Mouse (Mus musculus): ENCODE measurements at regions not wholly inside any gene's neighbourhood (a gene's known extent, or its start where the extent isn't known, plus 50 kb on each side); places are given as distances from the start of the nearest gene placed in this dataset.

DNA sequence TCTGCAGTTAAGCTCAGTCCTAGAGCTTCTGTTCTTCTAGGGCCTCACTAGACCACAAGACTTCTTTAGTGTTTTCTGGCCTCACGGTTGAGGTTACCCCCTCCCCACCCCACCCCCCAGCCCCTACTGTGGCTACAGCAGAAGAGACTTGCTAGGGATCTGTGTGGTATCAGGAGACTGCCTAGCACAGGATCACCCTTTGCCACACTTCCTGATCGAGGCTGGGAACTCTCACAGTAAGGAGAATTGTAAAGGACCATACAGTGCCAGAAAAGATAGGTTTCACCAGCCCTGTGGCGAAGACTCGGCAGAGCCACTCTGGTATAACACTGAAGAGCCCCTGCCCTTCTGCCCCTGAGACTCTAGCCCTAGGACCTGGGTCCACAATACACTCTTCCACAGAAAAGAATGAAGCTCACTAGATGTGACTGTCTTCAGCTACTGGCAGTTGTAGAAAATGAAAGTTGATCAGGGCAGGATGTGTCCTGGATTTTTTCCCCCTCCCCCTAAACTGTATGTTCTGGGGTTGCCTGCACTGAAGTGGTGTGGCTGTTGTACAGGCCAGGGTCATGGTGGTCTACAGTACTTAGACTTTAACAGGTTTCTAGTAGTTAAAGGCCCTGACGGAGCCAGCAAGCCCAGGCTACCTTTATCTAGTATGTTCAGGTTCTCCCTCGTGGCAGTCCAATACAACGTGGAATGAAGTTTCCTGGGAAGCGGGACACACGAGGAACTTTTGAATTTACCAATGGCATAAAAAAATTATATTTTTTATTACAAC lies 65.7 kb upstream of the Ppara start:
- no peak for ATAC-seq
- H3K27ac ChIP-seq (ENCODE audit: low read depth, low read length), result peak overlapping the region; percentile 88
- 61% methylated on average over 9 of the region's 9 CpGs for WGBS
- no peak overlapping the region for H3K4me3 ChIP-seq (ENCODE audit: low read depth, low read length)
- no peak for TF ChIP-seq CTCF (IDR thresholded peaks at IDR 0.05; ENCODE audit: low read depth)
- H3K27me3 ChIP-seq (replicated peaks; ENCODE audit: control insufficient read depth, insufficient read depth, low read length), result peaks cover 26% of the 10 kb centered on the region
- peak overlapping the region; percentile 31; the same call in 1 of the 2 replicates for H3K9ac ChIP-seq (ENCODE audit: low read depth, low read length)
- peak overlapping the region; percentile 13; the same call in 1 of the 2 replicates for H3K4me2 ChIP-seq (replicated peaks; ENCODE audit: low read depth)
- no peaks in the 10 kb centered on the region for H3K4me1 ChIP-seq (replicated peaks; ENCODE audit: control insufficient read depth, insufficient read depth, low read length)
- no peaks in the 10 kb centered on the region for H3K9me3 ChIP-seq (ENCODE audit: control insufficient read depth)
- no peaks in the 10 kb centered on the region for H3K36me3 ChIP-seq (ENCODE audit: control insufficient read depth, insufficient read depth)

DNA sequence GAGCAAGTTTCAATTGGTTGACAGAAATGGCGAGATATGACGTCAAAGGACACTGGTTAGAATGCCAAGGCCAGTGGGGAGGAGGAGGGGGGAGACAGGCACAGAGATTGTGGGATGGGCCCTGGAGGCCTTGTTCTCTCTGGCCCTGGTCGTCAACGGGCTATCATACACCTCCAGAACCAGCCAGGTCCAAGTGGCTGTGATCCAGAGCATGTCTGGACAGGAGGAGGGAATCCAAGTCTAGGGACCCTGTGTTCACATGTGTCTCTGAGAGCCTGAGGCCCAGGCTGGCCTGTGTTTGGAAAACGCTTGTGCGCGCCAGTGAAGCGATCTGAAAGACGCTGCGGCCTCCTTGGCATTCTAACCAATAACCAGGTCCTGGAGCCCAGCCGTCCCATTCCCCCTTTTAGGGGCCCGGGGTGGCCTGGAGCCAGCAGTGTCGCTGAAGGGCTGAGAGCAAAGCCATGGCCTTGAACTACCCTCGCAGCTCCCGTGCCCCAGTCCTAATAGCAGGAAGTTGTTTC lies 65.1 kb upstream of the Ppara start:
- Histone ChIP-seq H3K9me3 (ENCODE audit: control insufficient read depth) (no peaks in the 10 kb centered on the region), H3K27ac (ENCODE audit: low read depth, low read length) (peak overlapping the region; percentile 88), H3K27me3 (replicated peaks; ENCODE audit: control insufficient read depth, insufficient read depth, low read length) (peaks cover 32% of the 10 kb centered on the region), H3K4me2 (replicated peaks; ENCODE audit: low read depth) (peak overlapping the region; percentile 91), H3K4me3 (ENCODE audit: low read depth, low read length) (peak overlapping the region; percentile 76), H3K9ac (ENCODE audit: low read depth, low read length) (peak overlapping the region; percentile 83), H3K4me1 (replicated peaks; ENCODE audit: control insufficient read depth, insufficient read depth, low read length) (no peaks in the 10 kb centered on the region), H3K36me3 (ENCODE audit: control insufficient read depth, insufficient read depth) (no peaks in the 10 kb centered on the region; the same call in 1 of the 2 replicates)
- 33% methylated on average over 15 of the region's 15 CpGs for WGBS
- ATAC-seq, result peak; percentile 28; the same call in 1 of the 2 replicates
- TF ChIP-seq CTCF (IDR thresholded peaks at IDR 0.05; ENCODE audit: low read depth), result no peak

DNA sequence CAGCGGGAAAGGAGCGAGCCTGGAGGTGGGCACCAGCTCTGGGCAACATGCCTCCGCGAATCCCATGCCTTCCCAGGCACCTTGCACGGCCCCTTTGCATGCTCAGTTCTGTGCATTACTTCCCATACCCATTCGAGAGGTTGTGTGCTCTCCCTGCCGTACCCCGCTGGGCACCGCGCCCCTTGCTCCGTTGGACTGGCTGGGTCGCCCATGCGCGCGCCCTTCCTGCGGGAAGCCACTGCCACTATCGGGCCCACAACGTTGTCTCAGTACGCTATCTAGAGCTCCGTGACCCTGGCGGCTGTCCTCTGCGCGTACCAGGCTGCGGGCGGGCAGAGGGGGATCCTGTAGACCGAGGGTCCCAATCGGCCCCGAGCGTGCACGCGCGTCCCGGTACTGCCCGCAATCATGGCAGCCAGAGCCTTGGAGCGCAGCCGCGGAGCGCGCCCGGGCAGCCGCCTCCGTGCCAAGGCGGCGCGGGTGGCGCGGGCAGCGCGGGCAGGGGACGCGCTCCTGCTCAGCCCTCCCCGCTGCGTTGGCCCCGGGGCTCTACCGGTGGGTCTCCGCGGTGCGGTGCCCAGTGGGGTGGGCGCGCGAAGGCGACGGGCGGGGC lies 64.5 kb upstream of the Ppara start:
- H3K4me3 ChIP-seq (ENCODE audit: low read depth, low read length), result peak overlapping the region; percentile 76
- H3K27me3 ChIP-seq (replicated peaks; ENCODE audit: control insufficient read depth, insufficient read depth, low read length), result peaks cover 32% of the 10 kb centered on the region
- peak overlapping the region; percentile 83 for H3K9ac ChIP-seq (ENCODE audit: low read depth, low read length)
- peak overlapping the region; percentile 88 for H3K27ac ChIP-seq (ENCODE audit: low read depth, low read length)
- under 1% methylated on average over 50 of the region's 64 CpGs for WGBS
- no peaks in the 10 kb centered on the region for H3K4me1 ChIP-seq (replicated peaks; ENCODE audit: control insufficient read depth, insufficient read depth, low read length)
- H3K36me3 ChIP-seq (ENCODE audit: control insufficient read depth, insufficient read depth), result no peaks in the 10 kb centered on the region; the same call in 1 of the 2 replicates
- ATAC-seq, result peak; percentile 31
- no peaks in the 10 kb centered on the region for H3K9me3 ChIP-seq (ENCODE audit: control insufficient read depth)
- peak overlapping the region; percentile 91 for H3K4me2 ChIP-seq (replicated peaks; ENCODE audit: low read depth)
- TF ChIP-seq CTCF (IDR thresholded peaks at IDR 0.05; ENCODE audit: low read depth), result no peak

DNA sequence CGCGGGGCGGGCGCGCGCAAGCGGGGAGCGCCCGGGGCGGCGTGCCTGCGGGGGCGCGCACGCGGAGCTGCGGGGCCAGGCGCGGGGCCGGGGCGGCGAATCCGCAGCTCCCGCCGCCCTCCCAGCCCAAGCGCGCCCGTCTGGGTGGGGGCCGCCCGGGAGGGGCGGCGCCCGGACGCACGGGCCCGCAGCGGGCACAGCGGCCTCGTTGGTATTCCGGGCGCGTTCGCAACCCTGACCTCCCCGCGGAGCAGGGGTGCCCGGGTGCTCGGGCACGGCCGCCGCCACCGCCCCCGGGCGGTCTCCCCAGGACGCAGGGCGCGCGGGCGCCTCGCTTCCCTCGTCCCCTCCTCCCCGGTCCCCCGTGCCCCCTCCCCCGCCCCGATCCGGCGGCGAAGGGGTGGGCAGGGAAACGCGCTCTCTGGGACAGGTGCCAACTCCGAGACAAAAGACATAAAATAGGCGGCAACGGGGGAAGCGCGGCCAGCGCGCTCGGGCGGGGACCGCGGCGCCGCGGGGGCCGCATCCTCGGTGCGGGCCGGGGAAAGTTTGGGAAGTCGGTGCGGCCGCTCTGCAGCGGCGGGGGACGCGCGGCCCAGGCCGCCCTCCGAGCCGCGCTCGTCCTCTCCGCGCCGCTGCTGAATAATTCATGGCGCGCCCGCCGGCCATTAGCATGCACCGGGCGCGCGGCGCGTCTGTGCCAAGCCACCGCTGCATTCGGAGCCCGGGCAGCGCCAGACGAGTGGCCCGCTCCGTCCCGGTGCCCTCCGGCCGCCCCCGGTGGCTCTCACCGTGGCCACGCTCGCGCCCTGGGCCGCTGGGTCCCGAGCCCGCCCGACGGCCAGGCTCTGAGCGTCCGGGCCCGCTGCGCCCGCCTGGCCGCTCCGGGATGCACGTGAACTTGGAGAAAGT lies 63.7 kb upstream of the Ppara start:
- Histone ChIP-seq H3K9ac (ENCODE audit: low read depth, low read length) (peak overlapping the region; percentile 83), H3K36me3 (ENCODE audit: control insufficient read depth, insufficient read depth) (no peaks in the 10 kb centered on the region; the same call in 1 of the 2 replicates), H3K4me2 (replicated peaks; ENCODE audit: low read depth) (peak overlapping the region; percentile 91), H3K4me3 (ENCODE audit: low read depth, low read length) (peak overlapping the region; percentile 76), H3K27me3 (replicated peaks; ENCODE audit: control insufficient read depth, insufficient read depth, low read length) (peaks cover 32% of the 10 kb centered on the region), H3K27ac (ENCODE audit: low read depth, low read length) (peak overlapping the region; percentile 88), H3K4me1 (replicated peaks; ENCODE audit: control insufficient read depth, insufficient read depth, low read length) (no peaks in the 10 kb centered on the region), H3K9me3 (ENCODE audit: control insufficient read depth) (no peaks in the 10 kb centered on the region)
- no peak for TF ChIP-seq CTCF (IDR thresholded peaks at IDR 0.05; ENCODE audit: low read depth)
- ATAC-seq, result peak; percentile 57
- WGBS, result under 1% methylated on average over 110 of the region's 141 CpGs

DNA sequence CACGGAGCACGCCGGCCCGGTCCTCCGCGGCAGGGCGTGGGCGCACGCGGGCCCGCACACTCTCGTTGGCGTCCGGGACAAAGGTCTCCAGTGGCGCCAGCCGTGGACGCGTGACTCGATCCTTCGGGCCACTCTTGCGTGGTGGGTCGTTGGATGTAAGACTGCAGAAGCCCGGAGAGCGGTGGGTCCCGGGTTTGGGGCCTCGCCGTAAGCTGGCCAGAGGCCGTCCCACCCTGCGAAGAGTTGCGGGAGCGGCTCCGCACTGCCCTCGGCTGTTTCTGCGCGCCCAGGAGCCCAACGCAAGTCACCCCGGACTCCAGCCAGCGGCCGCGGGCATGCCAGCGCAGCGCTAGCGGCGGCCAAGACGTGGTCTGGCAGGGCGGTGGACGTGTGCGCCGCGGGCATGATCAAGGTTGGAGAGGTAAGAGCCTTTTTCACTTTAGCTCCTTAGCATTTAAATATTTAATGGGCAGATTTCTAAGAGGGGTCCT lies 63.0 kb upstream of the Ppara start:
- TF ChIP-seq CTCF (IDR thresholded peaks at IDR 0.05; ENCODE audit: low read depth), result 0 out of 2 replicates have a peak, but pooled peaks have one; percentile 15
- Histone ChIP-seq H3K4me3 (ENCODE audit: low read depth, low read length) (peak overlapping the region; percentile 76), H3K27me3 (replicated peaks; ENCODE audit: control insufficient read depth, insufficient read depth, low read length) (peaks cover 35% of the 10 kb centered on the region), H3K9me3 (ENCODE audit: control insufficient read depth) (no peaks in the 10 kb centered on the region), H3K27ac (ENCODE audit: low read depth, low read length) (peak overlapping the region; percentile 88), H3K4me2 (replicated peaks; ENCODE audit: low read depth) (peak overlapping the region; percentile 91), H3K4me1 (replicated peaks; ENCODE audit: control insufficient read depth, insufficient read depth, low read length) (no peaks in the 10 kb centered on the region), H3K9ac (ENCODE audit: low read depth, low read length) (peak overlapping the region; percentile 83), H3K36me3 (ENCODE audit: control insufficient read depth, insufficient read depth) (no peaks in the 10 kb centered on the region; the same call in 1 of the 2 replicates)
- no peak; the same call in 1 of the 2 replicates for ATAC-seq
- WGBS, result 3% methylated on average over 50 of the region's 50 CpGs
